Mouse (Mus musculus): ENCODE data around the gene Pla2g15. TPM values are rescaled to one million over a fixed set of nuclear protein-coding genes. Genes with fewer than 3 reads are reported as not detected.
A peak's percentile ranks its signal among the peaks of the same experiment; 100 is the strongest.

The Pla2g15 gene
- polyA plus RNA-seq, 1 experiment: 13.1 TPM

DNA sequence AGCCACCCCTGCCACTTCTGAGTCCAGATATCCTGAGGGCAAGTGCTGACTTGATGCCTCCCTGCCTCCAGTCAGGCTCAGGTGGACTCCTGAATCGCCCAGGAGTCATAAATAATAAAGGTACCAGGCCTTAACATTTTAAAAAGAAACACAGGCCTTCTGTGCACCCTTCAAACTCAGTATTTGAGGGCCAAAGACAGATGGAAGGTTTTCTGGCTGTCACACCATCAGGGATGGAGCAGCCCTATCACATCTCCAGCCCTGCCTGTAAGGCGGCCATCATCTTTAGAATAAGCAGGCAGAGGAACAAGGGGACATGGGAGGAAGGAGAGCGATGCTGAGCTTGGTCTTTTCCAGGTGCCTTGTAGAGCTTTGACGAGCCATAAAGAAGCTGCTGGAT is 19.2 kb upstream of the Pla2g15 start:
- no peak overlapping the region for H3K4me3 ChIP-seq (replicated peaks; ENCODE audit: insufficient read depth, low read depth, low read length)
- 94% methylated on average over 4 of the region's 4 CpGs for WGBS
- TF ChIP-seq CTCF (IDR thresholded peaks at IDR 0.05; ENCODE audit: borderline replicate concordance, insufficient read depth, low read depth, low read length): no peak
- TF ChIP-seq POLR2A (IDR thresholded peaks at IDR 0.05; ENCODE audit: borderline replicate concordance, insufficient read depth, low read length): no peak
- H3K4me1 ChIP-seq (ENCODE audit: control insufficient read depth, insufficient read depth, low read length): peaks cover 8% of the 10 kb centered on the region; the same call in 1 of the 2 replicates
- H3K27ac ChIP-seq (ENCODE audit: insufficient read depth, low read length): no peak overlapping the region
- H3K27me3 ChIP-seq (ENCODE audit: control insufficient read depth, insufficient read depth, low read length): no peaks in the 10 kb centered on the region; the same call in 1 of the 2 replicates
- no peak for DNase-seq

DNA sequence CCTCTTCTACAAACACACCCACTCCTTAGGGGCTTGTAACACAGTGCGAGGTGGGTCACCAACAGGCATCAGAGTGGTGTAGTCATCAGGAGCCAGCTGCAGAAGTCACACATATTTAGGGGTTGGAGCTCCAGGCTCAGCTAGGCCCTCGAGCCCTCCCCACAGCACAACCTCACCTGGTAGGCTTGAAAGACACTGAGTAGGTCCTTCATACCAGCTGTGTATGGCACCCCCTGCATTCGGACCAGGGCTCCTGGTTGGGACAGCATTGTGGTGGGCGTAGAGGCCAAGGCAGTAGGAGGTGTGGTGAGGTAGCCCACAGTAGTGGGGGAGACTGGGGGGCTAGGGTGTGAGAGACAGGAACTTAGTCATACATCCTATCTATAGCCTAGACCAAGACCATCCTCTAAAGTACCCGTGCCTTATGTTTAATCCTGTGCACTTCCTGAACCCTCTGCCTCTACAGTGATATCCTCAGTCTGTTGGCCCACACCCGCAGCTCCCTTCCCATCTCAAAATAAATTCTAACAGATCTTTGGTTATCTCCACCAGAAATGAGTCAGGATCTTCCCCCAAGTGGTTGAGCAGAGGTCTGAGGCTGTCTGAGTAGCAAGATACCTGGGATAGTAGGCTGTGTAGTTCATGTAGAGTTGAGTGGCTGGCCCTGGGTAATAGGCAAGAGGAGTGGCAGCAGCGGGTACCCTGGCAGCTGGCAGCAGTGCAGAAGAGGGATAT is 18.5 kb upstream of the Pla2g15 start:
- 89% methylated on average over 7 of the region's 7 CpGs for WGBS
- peaks cover 12% of the 10 kb centered on the region; the same call in 1 of the 2 replicates for H3K4me1 ChIP-seq (ENCODE audit: control insufficient read depth, insufficient read depth, low read length)
- no peak for TF ChIP-seq POLR2A (IDR thresholded peaks at IDR 0.05; ENCODE audit: borderline replicate concordance, insufficient read depth, low read length)
- TF ChIP-seq CTCF (IDR thresholded peaks at IDR 0.05; ENCODE audit: borderline replicate concordance, insufficient read depth, low read depth, low read length): no peak

DNA sequence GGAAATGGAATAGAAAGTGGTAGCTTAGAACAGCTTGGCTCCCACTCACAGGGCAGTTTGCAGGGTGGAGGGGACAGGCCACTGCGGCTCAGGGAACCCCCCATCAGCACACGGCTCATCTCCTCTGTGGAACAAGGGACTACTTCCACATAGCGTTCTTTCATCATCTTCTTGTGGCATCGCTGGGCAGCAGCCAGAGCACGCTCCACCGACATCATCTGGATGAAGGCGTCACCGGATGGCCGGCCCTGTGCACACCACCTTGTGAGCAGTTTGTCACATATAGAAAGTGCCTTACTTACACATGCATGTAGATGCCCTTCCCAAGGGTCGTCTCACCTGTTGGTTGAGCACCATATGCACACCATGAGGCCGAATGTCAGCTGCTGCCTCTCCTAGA is 17.8 kb upstream of the Pla2g15 start:
- peaks cover 8% of the 10 kb centered on the region; the same call in 1 of the 2 replicates for H3K27me3 ChIP-seq (ENCODE audit: control insufficient read depth, insufficient read depth, low read length)
- peaks cover 14% of the 10 kb centered on the region; the same call in 1 of the 2 replicates for H3K4me1 ChIP-seq (ENCODE audit: control insufficient read depth, insufficient read depth, low read length)
- no peak overlapping the region for H3K27ac ChIP-seq (ENCODE audit: insufficient read depth, low read length)
- no peak overlapping the region for H3K4me3 ChIP-seq (replicated peaks; ENCODE audit: insufficient read depth, low read depth, low read length)
- DNase-seq: no peak
- no peak for TF ChIP-seq CTCF (IDR thresholded peaks at IDR 0.05; ENCODE audit: borderline replicate concordance, insufficient read depth, low read depth, low read length)
- no peak for TF ChIP-seq POLR2A (IDR thresholded peaks at IDR 0.05; ENCODE audit: borderline replicate concordance, insufficient read depth, low read length)
- 85% methylated on average over 11 of the region's 11 CpGs for WGBS

More for the DNA sequence above, 18.5 kb upstream of the Pla2g15 start:
- peaks cover 6% of the 10 kb centered on the region; the same call in 1 of the 2 replicates for H3K27me3 ChIP-seq (ENCODE audit: control insufficient read depth, insufficient read depth, low read length)
- DNase-seq: no peak
- H3K27ac ChIP-seq (ENCODE audit: insufficient read depth, low read length): no peak overlapping the region
- H3K4me3 ChIP-seq (replicated peaks; ENCODE audit: insufficient read depth, low read depth, low read length): no peak overlapping the region

DNA sequence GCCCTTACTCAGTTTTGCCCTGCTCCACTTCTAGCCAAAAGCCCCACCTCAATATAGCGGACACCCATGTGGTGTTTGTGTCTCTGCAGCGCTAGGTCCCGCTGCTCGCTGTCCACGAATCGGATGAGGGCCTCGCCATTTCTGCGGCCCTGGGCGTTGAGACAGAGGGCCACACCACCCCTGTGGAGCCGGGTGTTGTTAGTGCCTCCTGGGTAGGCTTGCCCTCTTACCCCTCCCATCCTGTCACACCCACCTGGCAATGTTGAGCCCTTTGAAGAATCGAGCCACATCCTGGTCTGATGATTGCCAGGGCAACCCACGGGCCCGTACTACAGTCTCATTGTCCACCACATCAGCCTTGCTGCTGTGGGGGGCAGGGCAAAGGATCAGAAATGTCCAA is 16.7 kb upstream of the Pla2g15 start:
- Histone ChIP-seq H3K4me3 (replicated peaks; ENCODE audit: insufficient read depth, low read depth, low read length) (no peak overlapping the region), H3K27ac (ENCODE audit: insufficient read depth, low read length) (no peak overlapping the region), H3K4me1 (ENCODE audit: control insufficient read depth, insufficient read depth, low read length) (peaks cover 15% of the 10 kb centered on the region; the same call in 1 of the 2 replicates), H3K27me3 (ENCODE audit: control insufficient read depth, insufficient read depth, low read length) (peaks cover 8% of the 10 kb centered on the region; the same call in 1 of the 2 replicates)
- 65% methylated on average over 13 of the region's 13 CpGs for whole genome bisulfite sequencing
- DNase-seq: no peak
- TF ChIP-seq CTCF (IDR thresholded peaks at IDR 0.05; ENCODE audit: borderline replicate concordance, insufficient read depth, low read depth, low read length): no peak
- no peak for TF ChIP-seq POLR2A (IDR thresholded peaks at IDR 0.05; ENCODE audit: borderline replicate concordance, insufficient read depth, low read length)

DNA sequence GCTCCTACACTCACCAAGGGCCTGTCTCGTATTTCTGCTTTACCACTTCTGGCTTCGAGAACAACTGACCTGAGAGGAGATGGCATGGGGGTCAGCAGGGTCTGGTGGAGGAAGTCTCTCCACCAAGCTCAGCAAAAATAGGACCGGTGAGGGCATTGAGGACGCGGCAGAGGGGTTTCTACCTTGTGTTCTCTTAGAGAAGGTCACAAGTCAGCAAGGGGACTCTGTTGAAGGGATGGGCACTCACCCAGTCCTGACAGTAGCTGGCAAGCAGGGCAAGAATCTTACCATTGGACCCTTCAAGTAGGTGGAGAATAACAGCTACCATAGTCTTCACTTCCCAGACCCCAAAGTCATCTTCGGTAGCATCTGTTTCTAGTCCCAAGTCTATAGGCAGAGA is 16.3 kb upstream of the Pla2g15 start:
- Histone ChIP-seq H3K4me1 (ENCODE audit: control insufficient read depth, insufficient read depth, low read length) (peaks cover 15% of the 10 kb centered on the region; the same call in 1 of the 2 replicates), H3K27me3 (ENCODE audit: control insufficient read depth, insufficient read depth, low read length) (peaks cover 8% of the 10 kb centered on the region; the same call in 1 of the 2 replicates), H3K27ac (ENCODE audit: insufficient read depth, low read length) (no peak overlapping the region), H3K4me3 (replicated peaks; ENCODE audit: insufficient read depth, low read depth, low read length) (no peak overlapping the region)
- WGBS: 79% methylated on average over 6 of the region's 6 CpGs
- TF ChIP-seq POLR2A (IDR thresholded peaks at IDR 0.05; ENCODE audit: borderline replicate concordance, insufficient read depth, low read length): no peak
- TF ChIP-seq CTCF (IDR thresholded peaks at IDR 0.05; ENCODE audit: borderline replicate concordance, insufficient read depth, low read depth, low read length): no peak
- DNase-seq: no peak

DNA sequence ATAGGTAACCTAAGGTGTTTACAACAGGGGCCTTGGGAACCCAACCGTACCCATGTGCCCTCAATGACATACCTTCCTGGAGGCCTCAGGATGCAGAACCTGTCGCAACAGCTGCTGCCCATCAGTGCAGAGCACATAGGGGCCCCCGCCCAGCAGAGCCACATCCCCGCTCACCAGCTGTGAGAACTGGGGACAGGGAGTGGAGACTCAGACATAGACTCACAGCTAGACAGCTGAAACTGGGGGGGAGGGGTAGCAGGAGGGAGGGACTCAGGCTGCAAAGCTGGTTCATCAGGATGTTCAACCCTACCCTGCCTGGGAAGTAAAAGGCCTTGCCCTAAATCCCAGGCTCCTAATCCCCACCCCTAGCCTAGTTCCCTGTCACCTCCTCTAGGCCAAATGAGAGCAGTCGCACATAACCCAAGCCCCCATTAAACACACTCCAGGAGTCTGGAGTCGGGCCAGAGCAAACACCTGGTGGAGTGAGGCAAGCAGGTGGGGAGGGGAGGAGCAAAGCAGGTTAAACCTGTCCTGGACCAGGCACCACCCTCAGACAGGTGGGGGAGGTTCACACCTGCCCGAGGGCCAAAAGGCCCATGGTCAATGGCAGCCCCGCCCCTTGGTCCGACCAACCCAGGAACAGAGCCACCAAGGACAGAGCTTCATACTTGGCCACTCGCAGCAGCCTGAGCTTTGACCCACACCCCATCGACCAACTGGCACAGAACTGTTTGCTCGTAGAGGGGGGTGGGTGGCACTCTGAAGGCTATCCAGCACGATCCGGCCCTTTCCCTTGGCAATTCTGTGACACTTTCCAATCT is 15.2 kb upstream of the Pla2g15 start:
- H3K4me3 ChIP-seq (replicated peaks; ENCODE audit: insufficient read depth, low read depth, low read length): no peak overlapping the region
- TF ChIP-seq POLR2A (IDR thresholded peaks at IDR 0.05; ENCODE audit: borderline replicate concordance, insufficient read depth, low read length) (no peak), CTCF (IDR thresholded peaks at IDR 0.05; ENCODE audit: borderline replicate concordance, insufficient read depth, low read depth, low read length) (no peak)
- DNase-seq: peak in 1 of 2 experiments; percentile 12
- peaks cover 15% of the 10 kb centered on the region; the same call in 1 of the 2 replicates for H3K4me1 ChIP-seq (ENCODE audit: control insufficient read depth, insufficient read depth, low read length)
- H3K27ac ChIP-seq (ENCODE audit: insufficient read depth, low read length): no peak overlapping the region
- 27% methylated on average over 14 of the region's 14 CpGs for WGBS
- H3K27me3 ChIP-seq (ENCODE audit: control insufficient read depth, insufficient read depth, low read length): peaks cover 8% of the 10 kb centered on the region; the same call in 1 of the 2 replicates

DNA sequence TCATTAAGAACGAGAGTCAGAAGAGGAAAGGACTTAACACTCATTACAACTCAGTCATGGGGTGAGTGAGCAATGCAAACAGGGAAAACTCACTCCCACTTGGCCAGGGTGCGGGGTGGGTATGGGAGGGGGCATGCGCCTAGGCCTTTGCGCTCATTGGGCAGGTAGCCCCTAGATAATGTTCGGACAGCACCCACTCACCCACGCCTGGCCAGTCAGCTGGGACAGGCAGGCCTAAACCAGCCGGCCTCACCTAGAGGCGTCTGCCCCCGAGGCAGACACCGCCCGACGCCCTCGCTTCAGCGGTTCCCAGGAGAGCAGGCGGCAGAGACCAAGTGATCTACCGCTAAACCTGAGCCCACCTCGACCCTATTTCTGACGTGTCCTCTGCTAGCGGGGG is 14.5 kb upstream of the Pla2g15 start:
- TF ChIP-seq POLR2A (IDR thresholded peaks at IDR 0.05; ENCODE audit: borderline replicate concordance, insufficient read depth, low read length) (no peak), CTCF (IDR thresholded peaks at IDR 0.05; ENCODE audit: borderline replicate concordance, insufficient read depth, low read depth, low read length) (no peak)
- H3K27me3 ChIP-seq (ENCODE audit: control insufficient read depth, insufficient read depth, low read length): peaks cover 8% of the 10 kb centered on the region; the same call in 1 of the 2 replicates
- WGBS: 13% methylated on average over 19 of the region's 19 CpGs
- no peak for DNase-seq
- H3K27ac ChIP-seq (ENCODE audit: insufficient read depth, low read length): no peak overlapping the region
- no peak overlapping the region for H3K4me3 ChIP-seq (replicated peaks; ENCODE audit: insufficient read depth, low read depth, low read length)
- peaks cover 15% of the 10 kb centered on the region; the same call in 1 of the 2 replicates for H3K4me1 ChIP-seq (ENCODE audit: control insufficient read depth, insufficient read depth, low read length)

Measured in cerebellum, adult 2 months (tissue).